Mouse (Mus musculus): Measurements from ENCODE around the gene Idnk. TPM values are rescaled to one million over a fixed set of nuclear protein-coding genes. Genes with fewer than 3 reads are reported as not detected.

The Idnk gene
- polyA plus RNA-seq, 1 experiment from 2014 or later: 40.0 TPM

- Histone ChIP-seq H3K4me1 (no peaks in the 10 kb centered on the region), H3K9me3 (no peaks in the 10 kb centered on the region), H3K4me2 (no peak overlapping the region), H3K4me3 (replicated peaks) (no peak overlapping the region), H3K36me3 (peaks cover 26% of the 10 kb centered on the region), H3K9ac (no peak overlapping the region), H3K27me3 (replicated peaks) (no peaks in the 10 kb centered on the region), H3K27ac (no peak overlapping the region)
- 81% methylated on average over 14 of the region's 14 CpGs for WGBS
- no peak for ATAC-seq (ENCODE audit: insufficient read depth, low FRiP score, low read depth)
Observed at GRCm38 (mm10) chr13:58181607-58182551, 24.4 kb downstream of the Idnk start.

DNA sequence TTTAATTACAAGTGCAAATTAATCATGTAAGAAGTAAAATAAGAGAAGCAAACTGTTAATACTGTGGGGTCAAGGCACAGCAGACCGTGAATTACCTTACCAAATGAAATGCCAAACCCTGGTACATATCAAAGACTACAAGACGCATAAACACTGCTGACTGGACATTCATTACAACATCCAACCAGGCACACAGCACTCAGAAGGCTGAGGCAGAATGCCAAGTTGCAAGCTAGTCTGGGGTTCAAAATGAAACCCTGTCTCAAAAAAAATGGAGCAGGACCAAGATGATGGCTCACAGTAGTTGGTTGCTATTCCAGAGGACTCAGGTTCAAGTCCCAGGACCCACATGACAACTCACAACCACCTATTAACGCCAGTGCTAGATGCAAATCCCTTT lies 26.7 kb downstream of the Idnk start:
- H3K36me3 ChIP-seq: peaks cover 21% of the 10 kb centered on the region; the same call in 1 of the 2 replicates
- no peak overlapping the region for H3K9ac ChIP-seq
- H3K27me3 ChIP-seq (replicated peaks): no peaks in the 10 kb centered on the region
- H3K27ac ChIP-seq: no peak overlapping the region
- H3K4me2 ChIP-seq: no peak overlapping the region
- no peak overlapping the region for H3K4me3 ChIP-seq (replicated peaks)
- H3K4me1 ChIP-seq: no peaks in the 10 kb centered on the region
- no peaks in the 10 kb centered on the region for H3K9me3 ChIP-seq
- WGBS: 81% methylated on average over 3 of the region's 3 CpGs
- no peak for ATAC-seq (ENCODE audit: insufficient read depth, low FRiP score, low read depth)

GRCm38 (mm10) chr13:58186281-58186680 lies 28.8 kb downstream of the Idnk start:
- Histone ChIP-seq H3K36me3 (peaks cover 30% of the 10 kb centered on the region; the same call in 1 of the 2 replicates), H3K4me3 (replicated peaks) (no peak overlapping the region), H3K27me3 (replicated peaks) (no peaks in the 10 kb centered on the region), H3K27ac (no peak overlapping the region), H3K4me2 (no peak overlapping the region), H3K9me3 (no peaks in the 10 kb centered on the region), H3K9ac (no peak overlapping the region), H3K4me1 (no peaks in the 10 kb centered on the region)
- no peak for ATAC-seq (ENCODE audit: insufficient read depth, low FRiP score, low read depth)
- WGBS: 91% methylated on average over 8 of the region's 8 CpGs

DNA sequence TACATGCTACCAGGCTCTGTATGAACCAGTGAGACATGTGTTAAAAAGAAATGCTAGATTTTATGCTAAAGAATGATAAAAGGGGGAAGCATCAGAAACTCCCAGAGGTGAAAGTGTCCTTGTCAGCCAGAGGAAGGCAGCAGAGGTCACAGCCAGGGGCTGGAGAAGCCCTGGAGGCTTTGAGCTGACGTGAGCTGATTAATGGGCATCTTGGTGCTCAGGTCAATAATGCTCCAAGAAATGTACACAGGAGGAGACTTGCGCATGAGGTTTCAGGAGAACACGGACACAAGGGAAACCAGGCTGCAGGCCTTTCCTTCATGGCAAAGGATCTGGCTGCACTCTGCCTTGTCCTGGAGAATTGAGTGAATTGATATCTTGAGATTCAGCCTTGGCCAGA lies 30.3 kb downstream of the Idnk start:
- no peak for ATAC-seq (ENCODE audit: insufficient read depth, low FRiP score, low read depth)
- 83% methylated on average over 3 of the region's 3 CpGs for WGBS
- H3K27ac ChIP-seq: no peak overlapping the region
- H3K9ac ChIP-seq: no peak overlapping the region
- no peaks in the 10 kb centered on the region for H3K4me1 ChIP-seq
- no peak overlapping the region for H3K4me3 ChIP-seq (replicated peaks)
- H3K4me2 ChIP-seq: no peak overlapping the region
- no peaks in the 10 kb centered on the region for H3K9me3 ChIP-seq
- H3K27me3 ChIP-seq (replicated peaks): no peaks in the 10 kb centered on the region
- H3K36me3 ChIP-seq: peaks cover 34% of the 10 kb centered on the region

GRCm38 (mm10) chr13:58188412-58188811 lies 31.0 kb downstream of the Idnk start:
- Histone ChIP-seq H3K4me3 (replicated peaks) (no peak overlapping the region), H3K27ac (no peak overlapping the region), H3K9ac (no peak overlapping the region), H3K4me1 (no peaks in the 10 kb centered on the region), H3K4me2 (no peak overlapping the region), H3K27me3 (replicated peaks) (no peaks in the 10 kb centered on the region), H3K36me3 (peaks cover 30% of the 10 kb centered on the region), H3K9me3 (no peaks in the 10 kb centered on the region)
- WGBS: 55% methylated on average over 4 of the region's 4 CpGs
- no peak; the same call in 1 of the 2 replicates for ATAC-seq (ENCODE audit: insufficient read depth, low FRiP score, low read depth)

DNA sequence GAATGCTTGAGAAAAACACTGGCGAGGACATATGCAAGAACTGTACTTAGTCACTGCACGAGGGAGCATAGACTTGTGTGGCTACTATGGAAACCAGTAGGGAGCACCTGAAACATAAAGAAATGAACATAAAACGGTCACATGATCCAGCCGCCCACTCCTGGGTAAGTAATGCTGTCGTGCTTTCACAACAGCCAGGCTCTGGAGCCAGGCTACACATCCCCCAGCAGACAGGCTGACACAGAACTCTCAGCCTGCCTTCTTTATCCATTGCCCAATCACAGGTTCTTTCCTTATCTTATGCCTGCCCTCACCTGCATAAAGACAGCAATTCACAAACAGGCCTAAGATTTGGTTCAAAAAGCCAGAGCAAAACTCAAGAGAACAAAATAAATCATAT lies 32.0 kb downstream of the Idnk start:
- no peak overlapping the region for H3K9ac ChIP-seq
- WGBS: 70% methylated on average over 5 of the region's 5 CpGs
- H3K4me1 ChIP-seq: no peaks in the 10 kb centered on the region
- H3K4me3 ChIP-seq (replicated peaks): no peak overlapping the region
- H3K4me2 ChIP-seq: no peak overlapping the region
- H3K36me3 ChIP-seq: peaks cover 30% of the 10 kb centered on the region
- no peaks in the 10 kb centered on the region for H3K9me3 ChIP-seq
- no peak for ATAC-seq (ENCODE audit: insufficient read depth, low FRiP score, low read depth)
- H3K27me3 ChIP-seq (replicated peaks): no peaks in the 10 kb centered on the region
- H3K27ac ChIP-seq: no peak overlapping the region

- 98% methylated on average over 14 of the region's 14 CpGs for WGBS
- H3K36me3 ChIP-seq: peaks cover 30% of the 10 kb centered on the region
Observed at GRCm38 (mm10) chr13:58191516-58191915, 34.1 kb downstream of the Idnk start.

DNA sequence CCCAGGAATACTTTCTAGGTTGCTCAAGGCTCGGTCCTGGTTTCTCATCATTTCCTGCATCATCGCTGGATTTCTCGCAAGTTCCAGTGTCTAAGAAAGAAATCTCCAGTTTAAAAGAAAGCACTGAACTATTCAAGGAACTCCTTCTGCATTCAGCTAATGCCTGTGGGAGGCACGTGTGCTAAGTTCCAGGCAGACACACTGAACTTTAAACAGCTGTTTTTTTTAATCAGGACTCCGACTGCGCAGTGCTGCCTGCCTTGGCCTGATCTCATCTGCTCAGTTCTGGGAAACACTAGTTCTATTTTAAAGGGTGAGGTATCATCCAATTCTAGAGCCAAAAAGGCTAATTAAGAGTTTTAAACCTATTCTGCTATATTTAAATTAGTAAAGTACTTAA lies 34.7 kb downstream of the Idnk start:
- Histone ChIP-seq H3K27ac (no peak overlapping the region), H3K9me3 (no peaks in the 10 kb centered on the region), H3K4me1 (no peaks in the 10 kb centered on the region), H3K4me3 (replicated peaks) (no peak overlapping the region), H3K4me2 (no peak overlapping the region), H3K9ac (no peak overlapping the region), H3K27me3 (replicated peaks) (no peaks in the 10 kb centered on the region), H3K36me3 (peaks cover 28% of the 10 kb centered on the region)
- 88% methylated on average over 6 of the region's 6 CpGs for WGBS
- no peak for ATAC-seq (ENCODE audit: insufficient read depth, low FRiP score, low read depth)

More at GRCm38 (mm10) chr13:58191516-58191915, 34.1 kb downstream of the Idnk start:
- Histone ChIP-seq H3K9me3 (no peaks in the 10 kb centered on the region), H3K4me3 (replicated peaks) (no peak overlapping the region), H3K27ac (no peak overlapping the region), H3K9ac (no peak overlapping the region), H3K27me3 (replicated peaks) (no peaks in the 10 kb centered on the region), H3K4me1 (no peaks in the 10 kb centered on the region), H3K4me2 (no peak overlapping the region)
- ATAC-seq (ENCODE audit: insufficient read depth, low FRiP score, low read depth): no peak

- Histone ChIP-seq H3K36me3 (peaks cover 25% of the 10 kb centered on the region), H3K9me3 (no peaks in the 10 kb centered on the region), H3K27me3 (replicated peaks) (no peaks in the 10 kb centered on the region), H3K4me2 (no peak overlapping the region), H3K4me3 (replicated peaks) (no peak overlapping the region), H3K4me1 (no peaks in the 10 kb centered on the region), H3K27ac (no peak overlapping the region), H3K9ac (no peak overlapping the region)
- ATAC-seq (ENCODE audit: insufficient read depth, low FRiP score, low read depth): no peak
- 93% methylated on average over 3 of the region's 3 CpGs for WGBS
Observed at GRCm38 (mm10) chr13:58193221-58193620, 35.8 kb downstream of the Idnk start.

- no peak overlapping the region for H3K4me2 ChIP-seq
- no peaks in the 10 kb centered on the region for H3K4me1 ChIP-seq
- no peak for ATAC-seq (ENCODE audit: insufficient read depth, low FRiP score, low read depth)
- H3K4me3 ChIP-seq (replicated peaks): no peak overlapping the region
- H3K9me3 ChIP-seq: no peaks in the 10 kb centered on the region
- WGBS: 85% methylated on average over 3 of the region's 3 CpGs
- peaks cover 18% of the 10 kb centered on the region for H3K36me3 ChIP-seq
- no peaks in the 10 kb centered on the region for H3K27me3 ChIP-seq (replicated peaks)
- H3K27ac ChIP-seq: no peak overlapping the region
- H3K9ac ChIP-seq: no peak overlapping the region
Observed at GRCm38 (mm10) chr13:58194908-58195307, 37.5 kb downstream of the Idnk start.

GRCm38 (mm10) chr13:58197211-58197610 lies 39.8 kb downstream of the Idnk start:
- ATAC-seq (ENCODE audit: insufficient read depth, low FRiP score, low read depth): no peak
- no peak overlapping the region for H3K4me2 ChIP-seq
- H3K9me3 ChIP-seq: no peaks in the 10 kb centered on the region
- no peak overlapping the region for H3K4me3 ChIP-seq (replicated peaks)
- peaks cover 5% of the 10 kb centered on the region for H3K36me3 ChIP-seq
- H3K9ac ChIP-seq: no peak overlapping the region
- no peaks in the 10 kb centered on the region for H3K27me3 ChIP-seq (replicated peaks)
- 83% methylated on average over 3 of the region's 3 CpGs for WGBS
- no peak overlapping the region for H3K27ac ChIP-seq
- no peaks in the 10 kb centered on the region for H3K4me1 ChIP-seq

- Histone ChIP-seq H3K4me2 (no peak overlapping the region), H3K27me3 (replicated peaks) (no peaks in the 10 kb centered on the region), H3K4me3 (replicated peaks) (no peak overlapping the region), H3K9ac (no peak overlapping the region), H3K9me3 (no peaks in the 10 kb centered on the region), H3K27ac (no peak overlapping the region), H3K36me3 (peaks cover 3% of the 10 kb centered on the region; the same call in 1 of the 2 replicates), H3K4me1 (no peaks in the 10 kb centered on the region)
- no peak for ATAC-seq (ENCODE audit: insufficient read depth, low FRiP score, low read depth)
- WGBS: 85% methylated on average over 7 of the region's 7 CpGs
Observed at GRCm38 (mm10) chr13:58197981-58198640, 40.7 kb downstream of the Idnk start.
